Mouse (Mus musculus) kidney, adult 2 months (tissue): ENCODE measurements at regions not wholly inside any gene's neighbourhood (a gene's known extent, or its start where the extent isn't known, plus 50 kb on each side); places are given as distances from the start of the nearest gene placed in this dataset.

Experiments
- CTCF ChIP-seq: fragments of 200-500 bp; conservative IDR thresholded peaks from 2 replicates; pipeline ENCODE4 v1.5.1; 2011; ENCODE audit warnings: low read depth, mild to moderate bottlenecking, control low read depth, low read length, moderate library complexity, mixed read lengths; ENCODE audit not compliant: insufficient read depth, insufficient read length
- POLR2A ChIP-seq: fragments of 200-500 bp; IDR thresholded peaks from one replicate; pipeline ENCODE4 v1.6.1; 2011; ENCODE audit warnings: low read depth, low read length, control low read depth

DNA sequence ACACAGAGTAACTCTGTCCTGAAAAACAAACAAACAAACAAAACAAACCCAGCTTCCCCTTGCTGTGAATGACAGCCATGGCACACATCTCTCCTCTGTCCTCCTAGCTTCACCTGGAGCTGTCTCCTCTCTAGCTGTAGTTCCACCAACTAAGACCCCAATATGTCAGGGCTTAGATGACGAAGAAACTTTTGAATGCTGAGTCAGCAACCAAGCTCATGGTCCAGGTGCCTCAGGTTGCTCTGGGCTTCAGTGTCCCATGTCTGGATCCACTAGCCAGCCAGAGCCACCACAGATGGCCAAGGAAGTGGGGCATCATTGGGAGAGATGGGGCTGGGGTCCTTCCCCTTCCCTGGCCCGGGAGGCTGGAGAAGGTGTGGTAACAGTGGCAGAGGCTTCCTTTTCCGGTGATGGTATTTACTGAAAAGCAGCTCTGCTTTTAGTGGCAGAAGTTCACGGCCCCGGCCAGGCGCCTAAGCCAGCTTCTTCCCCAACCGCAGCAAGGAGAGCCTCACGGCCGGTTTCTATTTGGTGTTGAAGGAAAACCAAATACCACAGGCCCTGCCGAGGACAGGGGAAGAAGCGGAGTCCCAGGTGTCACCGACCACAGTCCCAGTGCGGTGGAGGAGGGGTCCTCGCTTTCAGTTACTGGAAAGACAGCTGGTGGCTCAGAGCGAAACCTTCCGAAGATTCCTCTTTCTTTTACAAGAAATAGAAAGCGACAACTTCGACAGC lies 115.0 kb upstream of the Tmem189 start:
- no peak for TF ChIP-seq CTCF
- no peak for TF ChIP-seq POLR2A
